Comparison of ENCODE assay signal across 19 mouse cellular contexts in the genomic region with DNA sequence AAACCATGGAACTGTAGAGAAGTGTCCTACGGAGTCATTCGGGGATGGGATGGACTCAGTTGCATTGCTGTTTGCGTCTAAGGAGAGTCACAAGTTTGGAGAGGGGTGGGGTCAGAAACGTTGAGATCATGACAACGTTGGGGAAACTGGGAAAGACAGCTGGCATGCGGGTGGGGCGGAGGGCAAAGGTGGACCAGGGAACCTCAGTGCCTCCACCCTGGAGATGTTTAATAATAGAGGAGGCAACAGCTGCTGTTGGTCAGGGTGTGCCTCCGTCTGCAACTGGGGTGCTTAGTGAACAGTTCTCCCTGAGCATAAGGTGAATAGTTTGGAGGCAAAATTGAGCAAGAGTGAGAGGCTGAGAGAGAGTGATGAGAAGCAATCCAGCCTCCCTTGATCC.
DNase-seq lines count a peak whose midpoint lies in the region; ATAC-seq and TF ChIP-seq lines count a peak whose summit lies in the region.
"Had no signal": no experiment of that assay in that cellular context is flagged by ENCODE, and none has a peak within 500 bp of the region (broad histone marks: within the 10 kb centered on the region; RNA-seq: fewer than 3 reads in every experiment).

No protein-coding gene starts in this region.

- H3K27ac ChIP-seq in forebrain, embryonic 15.5 days (replicated peaks), result no peak overlapping the region

- 54% methylated on average over 8 of the region's 8 CpGs for WGBS in large intestine, adult 2 months
- 94% methylated on average over 8 of the region's 8 CpGs for whole genome bisulfite sequencing in forebrain, embryonic 15.5 days

- H3K9me3 ChIP-seq in forebrain, embryonic 15.5 days, result no peaks in the 10 kb centered on the region
- H3K9me3 ChIP-seq: G1E had no signal

- DNase-seq in large intestine, adult 2 months (ENCODE audit: low read depth, low spot score), result peak; percentile 10
- DNase-seq: adrenal gland, adult 2 months; adrenal gland, adult 8-10 months; adrenal gland, postnatal 10 days; adrenal gland, postnatal 14 days; adrenal gland, postnatal 25 days; adrenal gland, postnatal 36 days; B cell, adult 2 months; cerebellum, adult 11 months; cerebellum, adult 11-12 months; cerebellum, adult 18-20 months had no signal

- peak overlapping the region; percentile 49 for H3K4me2 ChIP-seq in myocyte (ENCODE audit: low read depth)
- no peak overlapping the region for H3K4me2 ChIP-seq in forebrain, embryonic 15.5 days (replicated peaks)

- peak; percentile 26 for TF ChIP-seq POLR2A in myocyte (IDR thresholded peaks at IDR 0.05; ENCODE audit: insufficient read length, low read depth)

- peaks cover 2% of the 10 kb centered on the region; the same call in 1 of the 2 replicates for H3K4me1 ChIP-seq in forebrain, embryonic 15.5 days

- H3K9ac ChIP-seq in forebrain, embryonic 15.5 days (replicated peaks), result no peak overlapping the region

- no peak overlapping the region for H3ac ChIP-seq in myocyte (ENCODE audit: control insufficient read depth, insufficient read length)

- H3K36me3 ChIP-seq in myocyte (ENCODE audit: control insufficient read depth, insufficient read depth), result no peaks in the 10 kb centered on the region
- no peaks in the 10 kb centered on the region for H3K36me3 ChIP-seq in forebrain, embryonic 15.5 days
- H3K36me3 ChIP-seq: G1E had no signal

- no peak overlapping the region for H3K4me3 ChIP-seq in myocyte
- no peak overlapping the region for H3K4me3 ChIP-seq in forebrain, embryonic 15.5 days

- no peaks in the 10 kb centered on the region for H3K27me3 ChIP-seq in myocyte (ENCODE audit: control insufficient read depth, insufficient read depth, insufficient read length)
- H3K27me3 ChIP-seq in forebrain, embryonic 15.5 days, result no peaks in the 10 kb centered on the region
- H3K27me3 ChIP-seq: CH12.LX had no signal

- ATAC-seq in forebrain, embryonic 15.5 days (replicated peaks), result no peak
- no peak for ATAC-seq in megakaryocyte-erythroid progenitor cell, adult 5-6 weeks (replicated peaks; ENCODE audit: low FRiP score, low TSS enrichment, poor library complexity, severe bottlenecking)
- ATAC-seq: activated CD4-positive, CD25-positive, alpha-beta regulatory T cell, adult 4 months; CD4-positive, CD25-positive, alpha-beta regulatory T cell, adult 4 months; Patski had no signal

- no peaks in the 10 kb centered on the region for H3K79me2 ChIP-seq in myocyte (ENCODE audit: control insufficient read depth, insufficient read depth)

TF ChIP-seq in myocyte, 11 proteins besides CTCF, POLR2A, EP300 and RAD21:
- TF ChIP-seq MYOG (IDR thresholded peaks at IDR 0.05; ENCODE audit: control insufficient read depth in 1 of 3, insufficient read depth in 1 of 3, insufficient read length in 2 of 3, low read depth in 2 of 3) (peak; percentile 50 to 94 (median 90)), E2F4 (IDR thresholded peaks at IDR 0.05; ENCODE audit: insufficient read depth) (no peak), MYOD1 (IDR thresholded peaks at IDR 0.05; ENCODE audit: control insufficient read depth in 1 of 3, insufficient read length in 2 of 3, low read depth in 2 of 3) (peak; percentile 22 to 95 (median 71)), POLR2AphosphoS2 (IDR thresholded peaks at IDR 0.05; ENCODE audit: insufficient read length, low read depth) (no peak), TCF12 (IDR thresholded peaks at IDR 0.05; ENCODE audit: insufficient read depth, poor library complexity, severe bottlenecking) (peak; percentile 76), CEBPB (IDR thresholded peaks at IDR 0.05; ENCODE audit: insufficient read depth, poor library complexity, severe bottlenecking) (peak; percentile 40; the same call in 1 of the 2 replicates), USF1 (IDR thresholded peaks at IDR 0.05; ENCODE audit: low read depth) (no peak)
